Mouse (Mus musculus): ENCODE measurements around the gene Isy1.

DNA sequence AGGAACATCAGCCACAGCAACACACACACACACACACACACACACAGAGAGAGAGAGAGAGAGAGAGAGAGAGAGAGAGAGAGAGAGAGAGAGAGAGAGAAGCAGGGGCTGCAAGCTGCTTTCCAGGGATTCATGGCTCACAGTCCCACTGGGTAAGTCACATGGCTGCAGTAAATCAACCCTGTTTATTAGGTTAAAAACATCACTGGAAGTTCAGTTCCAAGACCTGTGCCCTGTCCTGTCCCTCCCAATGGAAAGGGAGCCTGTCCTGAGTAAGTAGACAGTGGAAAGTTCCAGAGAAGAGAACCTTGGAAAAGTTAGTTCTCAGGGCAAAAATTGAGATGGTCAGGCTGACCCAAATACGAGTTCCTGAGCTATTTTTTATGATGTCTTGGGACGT lies 41.3 kb downstream of the Isy1 start:
- TF ChIP-seq CTCF (IDR thresholded peaks at IDR 0.05; ENCODE audit: insufficient read depth, low read length) = no peak
- no peak for TF ChIP-seq POLR2A (IDR thresholded peaks at IDR 0.05; ENCODE audit: borderline replicate concordance, extremely low read depth, low read depth, low read length)
